Mouse (Mus musculus) liver, postnatal 0 days (tissue): Measurements from ENCODE around the gene Gnb4. TPM values are rescaled to one million over a fixed set of nuclear protein-coding genes. Genes with fewer than 3 reads are reported as not detected.

Experiments
- ATAC-seq: fragments of 200-750 bp; cut with Nextera tagmentation; 2 replicates; pipeline ENCODE4 v1.8.0; 2017; ENCODE audit warnings: mild to moderate bottlenecking, moderate library complexity
- DNase-seq: peaks from one replicate; pipeline ENCODE4 v3.0.0-alpha.2; 2016
- H3K27ac ChIP-seq: fragments of 300-500 bp; sonication (generic); 2 replicates; pipeline ENCODE4 v1.5.1; 2014; ENCODE audit warnings: antibody characterized with exemption, moderate library complexity, mild to moderate bottlenecking, low read depth
- H3K27me3 ChIP-seq: fragments of 300-500 bp; sonication (generic); 2 replicates; pipeline ENCODE4 v1.6.1; 2014; ENCODE audit warnings: low read length, control low read depth, mixed read lengths; ENCODE audit not compliant: insufficient read depth
- H3K36me3 ChIP-seq: fragments of 300-500 bp; sonication (generic); replicated peaks from 2 replicates; pipeline ENCODE4 v1.6.1; 2014; ENCODE audit warnings: mild to moderate bottlenecking, control low read depth, low read length, moderate library complexity, mixed read lengths; ENCODE audit not compliant: insufficient read depth
- H3K4me1 ChIP-seq: fragments of 300-500 bp; sonication (generic); 2 replicates; pipeline ENCODE4 v1.6.1; 2014; ENCODE audit warnings: antibody characterized with exemption, mild to moderate bottlenecking, control low read depth; ENCODE audit not compliant: insufficient read depth
- H3K4me2 ChIP-seq: fragments of 300-500 bp; sonication (generic); 2 replicates; pipeline ENCODE4 v1.6.1; 2014; ENCODE audit warnings: low read depth, mild to moderate bottlenecking, low read length, moderate library complexity, mixed read lengths
- H3K4me3 ChIP-seq: fragments of 300-500 bp; sonication (generic); 2 replicates; pipeline ENCODE4 v1.5.1; 2014; ENCODE audit warnings: low read depth, low read length
- H3K9ac ChIP-seq: fragments of 300-500 bp; sonication (generic); replicated peaks from 2 replicates; pipeline ENCODE4 v1.6.1; 2014; ENCODE audit warnings: mild to moderate bottlenecking, moderate library complexity
- H3K9me3 ChIP-seq: fragments of 300-500 bp; sonication (generic); 2 replicates; pipeline ENCODE4 v1.6.1; 2016; ENCODE audit warnings: mild to moderate bottlenecking, control low read depth, low read length, mixed read lengths
- CTCF ChIP-seq: sonication (generic); IDR thresholded peaks from 2 replicates; pipeline ENCODE4 v1.5.1; 2016; ENCODE audit warnings: antibody characterized with exemption, low read depth
- EP300 ChIP-seq: IDR thresholded peaks from 2 replicates; pipeline ENCODE4 v1.6.1; 2016; ENCODE audit warnings: antibody characterized with exemption, low read depth, mild to moderate bottlenecking
- WGBS: fragments of 180-500 bp; shearing (Covaris S2); extraction: QIAGEN DNeasy Blood & Tissue Kit; methylation state at CpG from one replicate; pipeline ENCODE4 v1.1.7; 2014; ENCODE audit not compliant: insufficient replicate concordance; 5-methylcytosine and 5-hydroxymethylcytosine counted together
- polyA plus RNA-seq: library from polyadenylated mRNA; unstranded; fragments of >200 nt; fragmentation: Nextera tagmentation; extraction: Ambion mirVana; gene quantifications from 2 replicates; pipeline ENCODE4 v1.2.1, GENCODE M21; 2015

Gene Gnb4
- polyA plus RNA-seq, 1 experiment from 2014 or later = 6.7 TPM

DNA sequence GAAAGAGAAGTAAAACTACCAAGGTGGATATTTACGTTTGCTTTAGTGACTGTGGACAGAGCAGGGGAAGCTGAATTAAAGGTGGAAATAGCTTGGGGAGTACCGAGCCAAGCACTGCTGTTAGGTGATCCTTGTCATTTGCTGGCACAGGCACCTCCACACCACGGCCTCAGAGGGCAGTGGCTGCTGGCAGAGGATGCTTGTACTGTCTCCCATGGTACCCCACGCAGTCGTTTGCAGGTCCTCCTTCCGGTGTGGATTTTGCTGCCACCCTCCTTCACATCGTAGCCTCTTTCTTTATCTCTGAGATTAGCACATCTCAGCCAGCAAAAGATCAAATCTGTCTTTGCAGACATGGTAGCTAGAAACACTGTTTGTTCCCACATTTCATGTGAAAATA is 42.0 kb upstream of the Gnb4 start:
- no peaks in the 10 kb centered on the region for H3K36me3 ChIP-seq
- ATAC-seq (no peak), DNase-seq (no peak)
- peak overlapping the region; percentile 48 for H3K4me2 ChIP-seq
- no peak overlapping the region; the same call in 1 of the 2 replicates for H3K9ac ChIP-seq
- no peak for TF ChIP-seq CTCF
- no peak for TF ChIP-seq EP300
- no peaks in the 10 kb centered on the region for H3K27me3 ChIP-seq
- H3K4me3 ChIP-seq = peak overlapping the region; percentile 5; the same call in 1 of the 2 replicates
- WGBS = 35% methylated on average over 7 of the region's 7 CpGs
- H3K4me1 ChIP-seq = no peaks in the 10 kb centered on the region
- H3K27ac ChIP-seq = no peak overlapping the region
- no peaks in the 10 kb centered on the region for H3K9me3 ChIP-seq

DNA sequence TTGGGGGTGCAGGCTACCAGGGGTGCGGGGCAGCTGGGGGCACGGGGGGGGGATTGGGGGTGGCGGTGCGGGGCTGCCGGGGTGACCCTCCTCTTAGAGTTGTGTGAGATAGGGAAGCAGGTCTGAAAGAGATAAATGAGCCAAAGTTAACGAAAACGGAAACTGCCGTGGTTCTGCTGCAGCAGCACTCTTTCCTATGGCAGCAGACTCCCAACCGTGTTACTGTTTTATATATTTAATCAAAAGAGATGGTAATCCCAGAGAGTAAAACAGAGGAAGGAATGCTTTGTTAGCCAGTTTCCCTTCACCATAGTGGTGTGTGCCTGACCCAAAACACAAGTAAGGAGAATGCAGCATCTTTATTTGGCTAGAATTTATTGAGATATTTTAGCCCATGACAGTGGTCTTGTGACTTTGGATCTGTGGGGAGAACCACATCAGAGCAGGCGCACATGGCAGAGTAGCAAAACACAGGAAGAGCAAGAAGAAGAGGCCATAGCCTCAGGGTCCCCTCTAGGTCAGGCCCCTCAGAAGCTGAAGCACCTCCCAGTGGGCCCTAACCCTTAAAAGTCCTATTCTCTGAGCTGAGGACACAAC is 40.1 kb upstream of the Gnb4 start:
- H3K4me2 ChIP-seq = no peak overlapping the region
- WGBS = 36% methylated on average over 10 of the region's 10 CpGs

DNA sequence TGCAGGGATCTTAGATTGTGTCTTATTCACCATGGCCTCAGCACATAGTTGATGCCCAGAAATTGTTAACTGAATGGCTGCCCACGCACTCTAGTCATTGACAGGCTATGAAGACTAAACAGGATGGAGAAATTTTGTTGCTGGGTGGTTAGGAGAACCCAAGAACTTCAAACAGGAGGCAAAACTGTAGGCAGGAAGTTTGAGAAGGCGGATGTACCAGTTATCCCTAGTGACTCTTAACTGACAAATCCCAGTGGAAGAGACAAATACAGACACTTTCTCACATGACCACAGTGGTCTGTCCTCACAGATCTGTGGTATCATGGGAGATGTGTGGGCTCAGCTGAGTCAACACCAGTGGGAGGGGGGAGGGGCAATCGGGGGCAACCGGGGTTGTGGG is 39.6 kb upstream of the Gnb4 start:
- Histone ChIP-seq H3K9me3 (no peaks in the 10 kb centered on the region), H3K9ac (no peak overlapping the region), H3K4me1 (no peaks in the 10 kb centered on the region), H3K4me2 (no peak overlapping the region), H3K36me3 (no peaks in the 10 kb centered on the region), H3K27me3 (no peaks in the 10 kb centered on the region), H3K4me3 (no peak overlapping the region), H3K27ac (no peak overlapping the region)
- no peak for DNase-seq
- no peak for TF ChIP-seq EP300
- TF ChIP-seq CTCF = no peak
- WGBS = 47% methylated on average over 4 of the region's 4 CpGs
- ATAC-seq = no peak

More for the DNA sequence above, 40.1 kb upstream of the Gnb4 start:
- DNase-seq = no peak
- Histone ChIP-seq H3K36me3 (no peaks in the 10 kb centered on the region), H3K27me3 (no peaks in the 10 kb centered on the region), H3K9ac (no peak overlapping the region), H3K9me3 (no peaks in the 10 kb centered on the region), H3K4me1 (no peaks in the 10 kb centered on the region), H3K27ac (no peak overlapping the region), H3K4me3 (no peak overlapping the region)
- ATAC-seq = no peak
- TF ChIP-seq CTCF (no peak), EP300 (no peak)

DNA sequence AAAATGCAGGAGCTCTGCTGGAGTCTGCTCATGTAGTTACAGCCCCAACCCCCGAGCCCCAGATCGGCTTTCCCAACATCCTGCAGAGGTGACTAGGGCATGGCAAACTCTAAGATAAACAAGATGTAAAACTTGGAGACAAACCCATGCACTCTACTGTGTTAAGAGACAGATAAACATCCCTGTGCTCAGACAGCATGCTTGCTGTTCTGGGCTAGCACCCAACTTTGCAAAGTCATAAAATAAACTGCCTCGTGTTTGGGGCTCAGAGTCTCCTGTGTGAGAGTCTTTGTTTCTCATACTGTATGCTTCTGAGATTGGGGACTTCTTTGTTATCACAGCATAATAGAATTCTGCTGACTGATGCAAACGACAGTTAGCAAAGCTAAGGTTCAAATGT is 36.4 kb upstream of the Gnb4 start:
- H3K4me2 ChIP-seq = no peak overlapping the region
- no peak for TF ChIP-seq CTCF
- no peak for TF ChIP-seq EP300
- DNase-seq (no peak), ATAC-seq (no peak)
- no peak overlapping the region for H3K4me3 ChIP-seq
- no peaks in the 10 kb centered on the region for H3K9me3 ChIP-seq
- H3K9ac ChIP-seq = no peak overlapping the region
- no peaks in the 10 kb centered on the region for H3K36me3 ChIP-seq
- WGBS = 63% methylated on average over 4 of the region's 4 CpGs
- H3K4me1 ChIP-seq = no peaks in the 10 kb centered on the region
- H3K27me3 ChIP-seq = no peaks in the 10 kb centered on the region
- H3K27ac ChIP-seq = no peak overlapping the region

DNA sequence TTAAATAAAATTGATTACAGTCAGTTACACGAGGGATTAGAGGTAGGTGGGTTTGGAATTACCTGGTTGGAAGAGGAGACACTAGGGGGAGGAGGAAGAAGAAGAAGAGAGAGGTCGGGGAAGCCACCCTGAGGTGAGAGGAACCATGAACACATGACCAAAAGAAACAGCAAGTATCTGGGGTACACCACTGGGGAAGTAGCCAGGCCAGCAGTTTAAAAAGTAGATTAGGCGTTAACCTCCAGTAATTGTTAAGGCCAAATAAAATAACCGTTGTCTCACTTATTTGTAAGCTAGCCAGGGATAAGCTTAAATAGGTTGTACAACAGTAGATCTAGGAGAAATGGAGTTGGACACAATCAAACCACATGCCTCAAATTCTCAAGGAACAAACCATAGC is 32.9 kb upstream of the Gnb4 start:
- H3K36me3 ChIP-seq = no peaks in the 10 kb centered on the region
- DNase-seq = no peak
- H3K4me2 ChIP-seq = no peak overlapping the region
- H3K9ac ChIP-seq = no peak overlapping the region
- TF ChIP-seq EP300 (no peak), CTCF (no peak)
- H3K27me3 ChIP-seq = no peaks in the 10 kb centered on the region
- WGBS = 53% methylated on average over 4 of the region's 4 CpGs
- H3K9me3 ChIP-seq = no peaks in the 10 kb centered on the region
- no peaks in the 10 kb centered on the region for H3K4me1 ChIP-seq
- no peak overlapping the region for H3K4me3 ChIP-seq
- no peak for ATAC-seq
- H3K27ac ChIP-seq = no peak overlapping the region

DNA sequence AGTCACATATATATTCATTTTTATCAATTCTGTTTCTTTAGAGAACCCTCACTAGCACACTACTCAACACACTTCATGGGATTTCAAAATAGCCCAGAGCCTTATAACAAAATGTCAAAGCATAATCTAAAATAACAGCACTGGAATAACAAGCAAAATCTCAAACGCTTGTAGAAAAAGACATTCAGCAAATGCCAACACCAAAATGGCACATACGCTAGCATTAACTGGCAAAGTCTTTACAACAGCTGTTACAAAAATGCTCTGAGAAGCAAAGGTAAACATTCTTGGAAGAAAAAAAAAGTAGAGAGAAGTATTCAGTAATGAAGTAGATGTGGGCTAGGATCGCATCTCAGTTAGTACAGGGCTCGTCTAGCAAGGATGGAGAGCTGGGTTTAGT is 30.5 kb upstream of the Gnb4 start:
- Histone ChIP-seq H3K27ac (no peak overlapping the region), H3K4me2 (no peak overlapping the region), H3K4me3 (no peak overlapping the region), H3K9ac (no peak overlapping the region), H3K27me3 (no peaks in the 10 kb centered on the region), H3K36me3 (no peaks in the 10 kb centered on the region), H3K9me3 (no peaks in the 10 kb centered on the region), H3K4me1 (no peaks in the 10 kb centered on the region)
- 79% methylated on average over 4 of the region's 4 CpGs for WGBS
- ATAC-seq (no peak), DNase-seq (no peak)
- TF ChIP-seq EP300 (no peak), CTCF (no peak)

DNA sequence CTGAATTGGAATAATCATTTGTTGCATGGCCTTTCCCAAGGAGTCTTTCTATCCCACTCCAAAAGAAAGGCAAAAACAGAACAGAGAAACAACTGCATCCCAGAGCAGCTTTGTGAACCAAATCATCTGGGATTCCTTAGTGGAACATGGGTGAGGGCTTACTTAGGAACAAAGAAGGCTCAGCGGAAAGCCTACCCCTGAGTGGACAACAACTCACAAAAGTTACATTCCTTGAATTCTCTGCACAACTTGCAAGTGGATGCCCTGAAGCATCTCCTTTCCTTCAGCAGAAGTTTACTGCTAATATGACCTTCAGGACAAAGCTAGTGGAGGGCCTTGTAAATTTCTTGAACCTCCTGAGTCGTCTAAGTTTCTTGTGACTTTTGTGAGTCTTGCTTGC is 28.4 kb upstream of the Gnb4 start:
- Histone ChIP-seq H3K27me3 (no peaks in the 10 kb centered on the region), H3K4me3 (no peak overlapping the region)

More for the DNA sequence above, 28.4 kb upstream of the Gnb4 start:
- no peak for DNase-seq
- Histone ChIP-seq H3K9me3 (no peaks in the 10 kb centered on the region), H3K27ac (no peak overlapping the region), H3K4me1 (no peaks in the 10 kb centered on the region), H3K36me3 (no peaks in the 10 kb centered on the region), H3K4me2 (no peak overlapping the region), H3K9ac (no peak overlapping the region)
- ATAC-seq = no peak
- 85% methylated on average over 2 of the region's 2 CpGs for WGBS
- TF ChIP-seq EP300 = no peak
- no peak for TF ChIP-seq CTCF
